Mouse (Mus musculus): Measurements from ENCODE around the gene Suv39h1.

Suv39h1 gene

GRCm38 (mm10) chrX:8075104-8075503, 544 bp upstream of the Suv39h1 start:
- CTCF ChIA-PET, result interaction anchor here in 1 of 4 experiments (0.8 kb wide), 1 partner anchor 127 kb away, joined by 3 read pairs; the partner anchor contains the start of gene Hdac6

GRCm38 (mm10) chrX:8073881-8074429, 605 bp downstream of the Suv39h1 start:
- ChIA-PET POLR2A (interaction anchor here (0.6 to 13.2 kb wide), 46 partner anchors 9 to 698 kb away, joined by 3 to 221 read pairs (median 4); partner anchors contain the start of genes Was (in 3 of the 4), Hdac6 (in 2 of the 4), Wdr13 (in 2 of the 4) and Ccdc22 (in 1 of the 4)), CTCF (interaction anchor here in 1 of 4 experiments (0.7 kb wide), 1 partner anchor 48 kb away, joined by 3 read pairs; no protein-coding TSS in a partner anchor)

More at GRCm38 (mm10) chrX:8075104-8075503, 544 bp upstream of the Suv39h1 start:
- POLR2A ChIA-PET, result interaction anchor here (0.8 to 13.2 kb wide), 36 partner anchors 8 to 699 kb away, joined by 3 to 221 read pairs (median 5); partner anchors contain the start of genes Hdac6 (in 2 of the 4), Was (in 2 of the 4), Wdr13 (in 2 of the 4) and Ccdc22 (in 1 of the 4)

- ChIA-PET CTCF (no interaction called here), POLR2A (interaction anchor here in 1 of 4 experiments (13.2 kb wide), 1 partner anchor 13 kb away, joined by 221 read pairs; no protein-coding TSS in a partner anchor)
Measured at GRCm38 (mm10) chrX:8069166-8069565, 5.4 kb downstream of the Suv39h1 start.

- ChIA-PET POLR2A (interaction anchor here (0.5 to 16.3 kb wide), 55 partner anchors 10 to 675 kb away, joined by 3 to 221 read pairs (median 4); partner anchors contain the start of genes Suv39h1 (in 4 of the 4), Ftsj1 (in 2 of the 4), Hdac6 (in 1 of the 4) and Pcsk1n (in 1 of the 4)), CTCF (interaction anchor here in 2 of 4 experiments (0.7 to 1.0 kb wide), 2 partner anchors 42 to 74 kb away, joined by 3 read pairs; no protein-coding TSS in a partner anchor)
Measured at GRCm38 (mm10) chrX:8051044-8051781, 23.3 kb downstream of the Suv39h1 start.

DNA sequence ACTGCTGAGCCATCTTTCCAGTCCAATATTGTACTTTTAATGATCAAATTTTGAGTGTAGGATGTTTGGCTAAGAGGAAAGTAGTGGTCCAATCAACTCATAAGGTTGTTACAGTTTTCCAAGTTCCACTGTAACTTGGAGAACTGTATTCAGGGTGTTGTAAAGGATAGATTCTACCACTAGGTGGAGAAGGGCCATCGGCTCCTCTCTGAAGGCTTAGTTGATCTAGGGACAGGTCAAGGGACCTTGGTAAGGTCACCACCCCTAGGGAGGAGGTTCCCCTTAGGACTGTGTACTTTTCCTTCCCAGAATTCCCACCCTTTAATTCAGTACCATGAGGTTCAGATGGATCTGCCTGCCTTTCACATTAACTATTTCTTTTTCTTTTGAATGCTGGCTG, 41.6 kb downstream of the Suv39h1 start:
- CTCF ChIA-PET, result no interaction called here
- POLR2A ChIA-PET, result interaction anchor here in 1 of 4 experiments (0.6 to 1.0 kb wide), 2 partner anchors 19 to 211 kb away, joined by 3 read pairs; no protein-coding TSS in a partner anchor

GRCm38 (mm10) chrX:8026811-8027210, 47.7 kb downstream of the Suv39h1 start:
- CTCF ChIA-PET, result no interaction called here
- POLR2A ChIA-PET, result interaction anchor here in 1 of 4 experiments (1.6 kb wide), 1 partner anchor 23 kb away, joined by 3 read pairs; no protein-coding TSS in a partner anchor

DNA sequence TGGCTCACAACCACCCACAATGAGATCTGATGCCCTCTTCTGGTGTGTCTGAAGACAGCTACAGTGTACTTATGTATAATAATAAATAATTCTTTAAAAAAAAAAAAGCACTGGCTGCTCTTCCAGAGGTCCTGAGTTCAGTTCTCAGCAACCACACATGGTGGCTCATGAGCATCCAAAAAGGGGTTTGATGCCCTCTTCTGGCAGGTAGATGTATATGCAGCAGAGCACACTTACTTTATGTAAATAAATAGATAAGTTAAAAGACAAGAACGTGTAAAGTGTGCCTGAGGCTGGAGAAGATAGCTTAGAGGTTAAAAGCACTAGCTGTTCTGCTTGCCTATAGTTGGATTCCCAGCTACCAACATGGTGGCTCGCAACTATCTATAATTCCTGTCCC, 49.8 kb downstream of the Suv39h1 start:
- ChIA-PET CTCF (interaction anchor here in 1 of 4 experiments (0.9 kb wide), 1 partner anchor 101 kb away, joined by 3 read pairs; no protein-coding TSS in a partner anchor), POLR2A (no interaction called here)

GRCm38 (mm10) chrX:8020111-8020778, 54.3 kb downstream of the Suv39h1 start:
- ChIA-PET POLR2A (interaction anchor here in 1 of 4 experiments (0.8 to 1.4 kb wide), 4 partner anchors 10 to 121 kb away, joined by 3 to 4 read pairs (median 4); partner anchors contain the start of genes Pqbp1 and Timm17b), CTCF (interaction anchor here in 2 of 4 experiments (0.6 to 1.3 kb wide), 3 partner anchors 95 to 1048 kb away, joined by 3 read pairs; no protein-coding TSS in a partner anchor)

DNA sequence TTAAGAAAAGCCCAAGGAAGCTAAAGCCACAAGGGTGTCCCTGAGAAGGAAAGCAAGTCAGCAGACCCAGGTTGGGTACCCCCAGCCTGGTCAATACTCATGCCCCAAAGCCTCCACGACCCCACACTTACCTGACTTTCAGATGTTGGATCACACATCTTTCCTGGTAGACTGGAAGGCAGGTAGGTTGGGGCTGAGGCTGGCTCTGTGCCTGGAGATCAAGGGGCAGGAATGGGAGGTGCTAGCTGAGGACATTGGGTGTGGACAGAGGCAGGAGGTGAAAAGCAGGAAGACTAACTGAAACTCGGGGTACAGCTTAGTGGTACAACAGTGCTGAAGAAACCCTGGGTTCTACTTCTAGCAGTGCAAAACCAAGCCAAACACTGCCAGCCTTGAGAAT, 56.3 kb downstream of the Suv39h1 start, which contains the start of gene Glod5:
Gene Glod5, minus strand, starts transcription at position 207 of the 400 bp plus-strand sequence.
- ChIA-PET CTCF (interaction anchor here in 3 of 4 experiments (1.0 to 3.3 kb wide), 9 partner anchors 10 to 203 kb away, joined by 3 to 15 read pairs (median 4); no protein-coding TSS in a partner anchor), POLR2A (interaction anchor here in 3 of 4 experiments (1.0 to 2.2 kb wide), 6 partner anchors 9 to 71 kb away, joined by 3 to 6 read pairs (median 4); partner anchors contain the start of gene Hdac6 (in 1 of the 3))

DNA sequence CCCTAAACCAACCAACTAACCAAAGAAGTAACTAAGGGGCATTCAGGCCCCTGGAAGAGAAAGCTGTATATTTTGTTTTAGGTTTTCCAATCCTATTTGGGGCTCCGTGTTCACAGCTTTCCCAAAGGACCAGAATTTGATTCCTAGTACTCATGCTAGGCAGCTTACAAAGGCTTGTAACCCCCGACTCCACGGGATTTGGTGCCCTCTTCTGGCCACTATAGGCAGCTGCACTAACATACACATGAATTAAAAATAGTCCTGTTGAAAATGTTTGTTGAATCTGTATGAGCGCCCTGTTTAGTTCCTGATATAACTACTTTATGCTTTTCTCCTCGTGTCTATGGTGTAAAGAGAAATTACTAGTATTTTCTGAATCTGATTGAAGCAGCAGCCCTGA, 57.4 kb downstream of the Suv39h1 start:
- POLR2A ChIA-PET, result interaction anchor here in 3 of 4 experiments (0.7 to 2.2 kb wide), 9 partner anchors 8 to 133 kb away, joined by 3 to 6 read pairs (median 3); partner anchors contain the start of genes Rbm3 (in 2 of the 3) and Slc35a2 (in 1 of the 3)

DNA sequence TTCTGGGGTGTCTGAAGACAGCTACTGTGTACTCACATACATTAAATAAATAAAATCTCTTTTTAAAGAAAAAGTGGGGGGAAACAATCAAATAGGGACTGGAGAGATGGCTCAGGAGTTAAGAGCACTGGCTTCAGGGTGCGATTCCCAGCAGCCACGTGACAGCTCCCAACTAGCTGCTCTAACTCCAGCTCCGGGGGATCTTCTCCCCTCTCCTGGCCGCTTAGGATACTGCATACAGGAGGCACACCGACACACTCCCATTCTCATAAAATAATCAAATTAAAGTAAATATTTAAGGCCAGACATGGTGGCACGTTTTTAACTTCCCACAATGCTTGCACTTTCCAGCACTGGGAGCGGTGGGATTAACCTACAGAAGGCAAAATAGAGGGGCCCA, 58.9 kb downstream of the Suv39h1 start:
- ChIA-PET CTCF (interaction anchor here (0.6 to 3.3 kb wide), 19 partner anchors 8 to 276 kb away, joined by 3 to 24 read pairs (median 3); partner anchors contain the start of genes Eras (in 1 of the 4) and Hdac6 (in 1 of the 4)), POLR2A (interaction anchor here in 2 of 4 experiments (0.6 to 1.4 kb wide), 9 partner anchors 13 to 252 kb away, joined by 3 to 5 read pairs (median 3); partner anchors contain the start of genes Hdac6 (in 1 of the 2) and Slc35a2 (in 1 of the 2))

More for the DNA sequence above, 57.4 kb downstream of the Suv39h1 start:
- CTCF ChIA-PET, result interaction anchor here (0.5 to 3.3 kb wide), 29 partner anchors 8 to 263 kb away, joined by 3 to 24 read pairs (median 4); partner anchors contain the start of genes Hdac6 (in 2 of the 4) and Pcsk1n (in 1 of the 4)

- CTCF ChIA-PET, result interaction anchor here in 3 of 4 experiments (0.6 to 1.6 kb wide), 5 partner anchors 11 to 212 kb away, joined by 3 to 5 read pairs (median 4); partner anchors contain the start of gene Eras (in 1 of the 3)
- POLR2A ChIA-PET, result interaction anchor here (0.6 to 2.3 kb wide), 18 partner anchors 11 to 248 kb away, joined by 3 to 18 read pairs (median 4); partner anchors contain the start of genes Hdac6 (in 2 of the 4) and Slc35a2 (in 1 of the 4)
Measured at GRCm38 (mm10) chrX:8013569-8014314, 60.8 kb downstream of the Suv39h1 start.

GRCm38 (mm10) chrX:8013157-8013556, 61.4 kb downstream of the Suv39h1 start:
- CTCF ChIA-PET, result interaction anchor here in 2 of 4 experiments (0.6 to 1.6 kb wide), 5 partner anchors 11 to 211 kb away, joined by 3 to 5 read pairs (median 4); partner anchors contain the start of gene Eras (in 1 of the 2)
- POLR2A ChIA-PET, result interaction anchor here (0.7 to 2.3 kb wide), 21 partner anchors 10 to 248 kb away, joined by 3 to 18 read pairs (median 3); partner anchors contain the start of genes Hdac6 (in 1 of the 4) and Slc35a2 (in 1 of the 4)
